8 mouse cellular contexts compared by ENCODE assay signal in the genomic region with DNA sequence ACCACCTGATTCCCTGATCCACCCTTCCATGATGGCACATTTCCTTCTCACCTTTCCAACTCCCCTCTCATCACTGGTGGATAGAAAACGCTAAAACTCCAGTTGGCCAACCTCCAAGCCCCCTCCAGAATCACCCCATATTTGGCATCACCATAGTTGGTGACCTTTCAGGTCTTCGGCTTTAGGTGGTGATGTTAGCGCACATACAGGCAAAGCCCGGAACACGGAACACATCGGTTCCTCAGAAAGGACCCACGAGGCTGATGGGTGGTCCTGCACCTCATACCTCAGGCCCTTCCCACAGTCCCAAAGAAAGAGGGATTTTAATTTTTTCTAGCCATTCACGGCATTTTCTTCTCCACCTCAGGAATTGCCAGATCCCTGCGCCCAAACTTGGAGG. TPM values are rescaled to one million over a fixed set of nuclear protein-coding genes. Genes with fewer than 3 reads are reported as not detected.
DNase-seq lines count a peak whose midpoint lies in the region; ATAC-seq and TF ChIP-seq lines count a peak whose summit lies in the region.

No protein-coding gene starts in this region.

- no peaks in the 10 kb centered on the region for H3K27me3 ChIP-seq in testis, adult 2 months (ENCODE audit: control insufficient read depth, insufficient read depth, low read length)
- H3K27me3 ChIP-seq in liver, embryonic 12.5 days (replicated peaks): peaks cover 78% of the 10 kb centered on the region

- peak overlapping the region; percentile 96 for H3K4me3 ChIP-seq in testis, adult 2 months (ENCODE audit: control insufficient read depth, low read depth, low read length)
- no peak overlapping the region; the same call in 1 of the 2 replicates for H3K4me3 ChIP-seq in liver, embryonic 12.5 days

- H3K4me2 ChIP-seq in liver, embryonic 12.5 days: peak overlapping the region; percentile 67

- no peak for TF ChIP-seq CTCF in testis, adult 2 months (IDR thresholded peaks at IDR 0.05; ENCODE audit: control insufficient read depth, insufficient read depth, insufficient replicate concordance, low read depth, low read length)

- H3K27ac ChIP-seq in testis, adult 2 months (ENCODE audit: control insufficient read depth, insufficient read depth, low read depth, low read length): peak overlapping the region; percentile 61
- H3K27ac ChIP-seq in liver, embryonic 12.5 days: no peak overlapping the region

- ATAC-seq in cerebellum, adult (ENCODE audit: insufficient number of reproducible peaks, low FRiP score, low TSS enrichment): no peak
- no peak for ATAC-seq in liver, embryonic 12.5 days
- no peak for ATAC-seq in frontal cortex, adult (ENCODE audit: low TSS enrichment)

- no peak overlapping the region for H3K9ac ChIP-seq in liver, embryonic 12.5 days

- peak; percentile 63 for DNase-seq in cerebellum, adult 9-10 months
- DNase-seq in testis, postnatal 14 days (ENCODE audit: low spot score): no peak
- no peak for DNase-seq in adrenal gland, adult (ENCODE audit: inconsistent age in 2 of 2, low spot score in 1 of 2)
- no peak for DNase-seq in kidney, adult 8-10 months

- H3K9me3 ChIP-seq in liver, embryonic 12.5 days (replicated peaks): no peaks in the 10 kb centered on the region

- H3K36me3 ChIP-seq in testis, adult 2 months (ENCODE audit: control insufficient read depth, insufficient read depth, low read length): no peaks in the 10 kb centered on the region
- H3K36me3 ChIP-seq in liver, embryonic 12.5 days: no peaks in the 10 kb centered on the region

- no peak for TF ChIP-seq POLR2A in testis, adult 2 months (IDR thresholded peaks at IDR 0.05; ENCODE audit: control insufficient read depth, low read depth, low read length)

- WGBS in liver, embryonic 12.5 days (ENCODE audit: insufficient replicate concordance): 60% methylated on average over 9 of the region's 9 CpGs

- H3K4me1 ChIP-seq in testis, adult 2 months (ENCODE audit: control insufficient read depth, insufficient read depth, low read length): peaks cover 12% of the 10 kb centered on the region
- 0 out of 2 replicates have a peak, but pooled peaks cover 7% of the 10 kb centered on the region for H3K4me1 ChIP-seq in liver, embryonic 12.5 days

RNA-seq across cellular contexts. Expression of a gene that starts 0.7 kb away (rescaled TPM):
- 4.9 and 5.1 TPM in 2 replicates for polyA plus RNA-seq in testis, adult 2 months (2012; rRNA removed)
- 0.43 and 1.1 TPM in 2 replicates for polyA plus RNA-seq in liver, embryonic 12.5 days (2016; fragmentation: Nextera tagmentation; extraction: Ambion mirVana)

RNA-seq across cellular contexts. Expression of a gene that starts 13.2 kb away (rescaled TPM):
- polyA plus RNA-seq in testis, adult 2 months (2012; rRNA removed): 1.1 and 1.3 TPM in 2 replicates
- 0.14 and 0.30 TPM in 2 replicates for polyA plus RNA-seq in liver, embryonic 12.5 days (2016; fragmentation: Nextera tagmentation; extraction: Ambion mirVana)

RNA-seq across cellular contexts. Expression of a gene that starts 58.6 kb away (rescaled TPM):
- 218 and 233 TPM in 2 replicates for polyA plus RNA-seq in testis, adult 2 months (2012; rRNA removed)
- polyA plus RNA-seq in liver, embryonic 12.5 days (2016; fragmentation: Nextera tagmentation; extraction: Ambion mirVana): 22.7 and 24.0 TPM in 2 replicates
